Mouse (Mus musculus): ENCODE data around the gene Laptm4a.

Gene Laptm4a
- long read RNA-seq, experiment 1, transcript Laptm4a-201 (7 exons, 1,773 nt), result major isoform, 43 of 45 reads
- long read RNA-seq, experiment 1, partial matches to known transcripts, result 1 of 45 reads
- long read RNA-seq, experiment 1, other reads (novel, unspliced or antisense), result 1 of 45 reads
- long read RNA-seq, experiment 2, transcript Laptm4a-201 (7 exons, 1,773 nt), result major isoform, 60 of 62 reads
- long read RNA-seq, experiment 2, partial matches to known transcripts, result 2 of 62 reads
- long read RNA-seq, experiment 2, other reads (novel, unspliced or antisense), result 0 of 62 reads

GRCm38 (mm10) chr12:8921394-8922368 is at the start of gene Laptm4a:
Gene Laptm4a (plus strand): TSS chr12:8921664.
- intact Hi-C loops (cut with DNase I), result no loop called here

DNA sequence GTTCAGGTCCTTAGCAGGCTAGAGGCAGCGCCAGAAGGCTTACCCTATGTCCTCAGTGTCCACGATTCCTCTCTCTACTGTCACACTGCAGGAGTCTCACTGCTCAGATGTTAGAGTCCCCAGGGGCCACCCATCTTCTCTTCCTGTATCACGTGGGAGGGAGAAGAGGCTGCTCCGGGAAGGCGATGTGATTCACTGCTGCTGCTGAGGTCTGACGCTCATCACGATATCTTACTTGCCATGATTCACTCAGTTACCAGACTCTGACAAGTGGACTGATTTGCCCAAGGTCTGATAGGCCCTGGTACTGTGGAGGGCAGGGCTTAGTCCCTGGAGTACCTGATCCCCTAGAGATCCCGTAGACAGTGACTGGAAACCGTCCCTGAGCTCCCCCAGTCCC is 45.9 kb upstream of the Laptm4a start:
- intact Hi-C loops (cut with DNase I), result no loop called here

DNA sequence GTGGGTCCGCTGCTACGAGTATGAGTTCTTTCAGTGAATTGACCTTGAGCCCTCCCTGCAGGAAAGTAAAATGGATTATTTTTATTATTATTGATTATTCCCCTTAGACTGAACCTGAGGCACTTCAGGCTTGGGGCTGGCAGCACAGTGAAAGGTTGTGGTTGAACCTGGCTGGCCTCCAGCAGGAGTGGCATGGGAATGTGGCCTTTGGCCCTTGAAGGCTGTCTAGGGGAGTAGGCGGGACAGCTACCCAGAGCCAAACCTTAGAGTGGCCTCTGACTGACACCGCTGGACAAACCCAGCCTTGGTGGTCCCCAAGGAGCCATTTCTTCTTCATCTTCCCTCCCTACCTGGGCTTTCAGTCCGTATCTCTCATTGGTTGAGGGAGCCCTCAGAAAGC is 44.6 kb upstream of the Laptm4a start:
- intact Hi-C loops (cut with DNase I), result no loop called here

- intact Hi-C loops (cut with DNase I), result no loop called here
These were observed 44.1 kb upstream of the Laptm4a start for GRCm38 (mm10) chr12:8877413-8877812.

- intact Hi-C loops (cut with DNase I), result no loop called here
These were observed 42.7 kb upstream of the Laptm4a start for GRCm38 (mm10) chr12:8878752-8879151.

DNA sequence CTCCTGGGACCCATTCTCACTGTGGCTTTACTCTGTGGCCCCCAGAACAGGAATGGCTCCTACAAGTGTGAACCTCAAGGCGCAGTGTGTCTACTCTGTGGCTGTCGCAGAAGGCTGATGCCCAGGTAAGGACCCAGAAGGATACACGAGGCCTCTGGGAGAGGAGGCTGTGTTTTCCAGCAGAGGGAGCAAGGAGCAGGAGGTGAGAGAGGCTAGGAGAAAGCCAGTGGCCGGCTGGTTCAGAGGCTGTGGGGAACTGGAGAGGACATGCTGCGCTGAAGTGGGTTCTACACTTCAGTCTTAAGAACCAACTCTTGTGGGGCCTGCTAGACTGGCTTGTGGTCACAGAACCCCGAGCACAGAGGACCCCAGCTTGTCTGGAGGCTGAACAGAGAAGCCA is 42.1 kb upstream of the Laptm4a start:
- intact Hi-C loops (cut with DNase I), result no loop called here

DNA sequence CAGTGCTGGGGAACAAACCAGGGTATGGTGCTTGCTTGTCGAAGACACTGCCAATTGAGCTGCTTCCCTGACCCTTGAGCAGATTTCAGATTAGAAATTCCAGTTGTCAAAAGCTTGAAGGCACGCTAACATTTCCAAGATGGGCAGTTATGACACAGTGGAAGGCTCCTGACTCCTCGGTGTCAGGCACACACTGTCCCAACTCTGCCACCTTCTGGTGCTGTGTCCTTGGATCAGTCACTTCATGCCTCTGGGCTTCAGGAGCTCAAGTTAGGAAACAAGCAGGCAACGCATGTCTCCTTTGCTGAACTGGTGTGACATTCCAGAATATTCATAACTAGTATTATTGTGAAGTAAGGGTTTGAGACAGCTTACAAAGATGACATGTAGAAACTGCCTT is 39.7 kb upstream of the Laptm4a start:
- intact Hi-C loops (cut with DNase I), result loop anchor here (5.0 to 10.0 kb wide), 2 partner anchors 109 to 187 kb away; partner anchors contain the start of gene Sdc1

DNA sequence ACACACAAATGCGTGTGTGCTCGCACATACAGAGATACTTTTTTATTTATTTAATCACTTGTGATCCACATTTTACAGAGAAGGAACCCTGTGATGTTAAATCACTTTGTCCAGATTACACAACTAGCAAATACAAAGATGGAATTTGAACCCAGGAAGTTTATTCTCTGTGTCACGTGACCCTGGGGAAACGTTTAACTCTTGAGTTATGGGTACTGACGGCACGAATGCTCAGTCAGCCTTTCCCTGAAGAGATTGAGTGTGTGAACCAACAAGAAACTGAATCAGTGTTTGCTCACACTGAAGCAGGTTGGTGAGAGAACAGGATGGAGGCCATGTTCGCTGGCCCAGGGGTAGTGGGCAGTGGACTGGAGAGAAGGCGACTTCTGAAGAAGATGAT is 39.1 kb upstream of the Laptm4a start:
- intact Hi-C loops (cut with DNase I), result loop anchor here (5.0 to 10.0 kb wide), 2 partner anchors 110 to 188 kb away; partner anchors contain the start of gene Sdc1

DNA sequence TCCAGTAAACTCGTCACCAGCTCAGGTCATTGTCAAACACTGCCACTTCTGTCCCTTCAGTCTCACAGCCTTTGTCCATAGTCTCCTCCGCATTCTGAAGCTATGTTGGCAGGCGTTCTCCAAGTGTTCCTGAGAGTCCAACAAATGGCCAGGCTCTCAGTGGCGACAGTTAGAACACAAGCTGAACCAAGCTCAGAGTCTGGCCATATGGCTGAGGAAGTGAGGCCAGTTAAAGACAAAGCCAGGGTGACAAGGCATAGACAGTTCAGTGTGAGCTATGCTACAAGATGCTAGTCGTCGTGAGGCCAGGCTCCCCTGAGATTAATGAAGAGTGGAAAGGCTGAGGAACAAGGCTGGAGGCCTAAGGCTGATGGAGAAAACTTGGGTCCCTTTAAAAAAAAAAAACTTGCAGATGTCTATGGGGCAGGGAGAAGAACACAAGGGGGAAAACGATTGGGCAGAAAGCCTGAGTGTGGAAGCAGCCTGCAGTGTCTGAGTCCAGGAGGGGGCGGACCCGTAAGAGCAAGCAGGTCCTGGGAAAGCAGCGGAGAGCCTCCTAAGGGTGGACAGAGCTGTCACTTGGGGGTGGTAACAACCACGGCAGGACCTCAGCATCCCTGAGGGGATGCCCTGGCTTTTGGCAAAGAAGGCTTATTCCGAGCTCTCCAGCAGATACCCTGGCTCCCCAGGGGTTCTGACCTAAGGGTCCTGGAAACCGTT is 36.9 kb upstream of the Laptm4a start:
- intact Hi-C loops (cut with DNase I), result loop anchor here (5.0 to 10.0 kb wide), 3 partner anchors 63 to 190 kb away; partner anchors contain the start of genes Matn3 and Sdc1

DNA sequence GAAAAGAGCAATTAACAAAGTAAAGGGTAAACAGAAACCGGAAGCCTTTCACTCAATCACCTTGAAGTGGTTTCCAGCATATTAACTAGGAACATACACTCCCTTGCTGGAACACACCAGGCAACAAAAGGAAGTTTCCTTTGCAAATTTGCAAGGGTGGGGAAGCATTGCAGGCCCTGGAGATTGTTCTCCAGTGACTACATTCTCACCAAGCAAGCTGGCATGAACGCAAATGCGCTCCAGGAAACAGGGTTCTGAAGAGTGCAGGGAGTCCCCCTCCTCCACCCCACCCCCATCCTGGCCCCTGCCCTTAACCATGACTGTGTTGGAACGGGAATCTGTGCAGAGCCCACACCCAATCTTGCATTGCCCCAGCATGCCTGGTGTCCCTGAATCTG is 36.3 kb upstream of the Laptm4a start:
- intact Hi-C loops (cut with DNase I), result loop anchor here (5.0 to 10.0 kb wide), 2 partner anchors 62 to 190 kb away; partner anchors contain the start of gene Matn3

DNA sequence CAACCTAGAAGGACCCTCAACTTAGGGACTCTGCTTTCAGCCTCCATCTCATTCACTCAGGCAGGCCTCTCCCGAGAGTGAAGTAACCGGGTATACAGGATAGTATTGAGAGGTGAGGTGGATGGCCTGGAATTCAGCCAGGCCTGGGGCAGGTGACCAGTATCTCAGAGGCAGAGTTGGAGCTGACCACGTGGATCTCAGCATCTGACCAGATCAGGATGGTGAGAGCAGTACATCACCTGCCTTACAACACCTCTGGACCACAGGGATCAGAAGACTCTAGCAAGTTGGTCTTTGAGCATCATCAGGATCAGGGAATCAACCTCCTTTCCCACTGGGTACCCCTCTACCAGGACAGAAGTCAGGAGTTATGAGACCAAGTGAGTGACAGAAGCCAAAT is 35.5 kb upstream of the Laptm4a start:
- intact Hi-C loops (cut with DNase I), result loop anchor here (5.0 to 10.0 kb wide), 2 partner anchors 61 to 191 kb away; partner anchors contain the start of gene Matn3

DNA sequence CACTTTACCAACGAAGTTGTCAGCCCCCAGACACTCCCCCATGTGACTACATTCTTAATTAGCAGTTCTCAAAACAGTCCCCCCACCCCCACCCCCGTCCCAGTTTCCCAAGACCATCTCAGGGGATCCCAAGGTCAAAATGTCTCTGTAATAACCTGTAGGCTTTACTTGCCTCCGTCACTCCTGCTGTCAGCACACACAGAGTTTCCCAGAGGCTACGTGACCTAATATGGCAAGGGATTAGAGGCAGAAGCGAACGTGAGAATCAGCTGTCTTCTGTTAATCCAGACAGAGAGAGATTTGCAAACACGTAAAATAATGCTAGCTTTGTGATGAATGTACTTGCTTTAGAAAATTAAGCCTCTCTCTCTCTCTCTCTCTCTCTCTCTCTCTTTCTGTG is 33.0 kb upstream of the Laptm4a start:
- intact Hi-C loops (cut with DNase I), result loop anchor here (5.0 to 10.0 kb wide), 2 partner anchors 59 to 194 kb away; partner anchors contain the start of gene Matn3

GRCm38 (mm10) chr12:8889117-8889665 is 32.3 kb upstream of the Laptm4a start:
- intact Hi-C loops (cut with DNase I), result loop anchor here (1.0 to 10.0 kb wide), 3 partner anchors 58 to 194 kb away; partner anchors contain the start of gene Matn3

DNA sequence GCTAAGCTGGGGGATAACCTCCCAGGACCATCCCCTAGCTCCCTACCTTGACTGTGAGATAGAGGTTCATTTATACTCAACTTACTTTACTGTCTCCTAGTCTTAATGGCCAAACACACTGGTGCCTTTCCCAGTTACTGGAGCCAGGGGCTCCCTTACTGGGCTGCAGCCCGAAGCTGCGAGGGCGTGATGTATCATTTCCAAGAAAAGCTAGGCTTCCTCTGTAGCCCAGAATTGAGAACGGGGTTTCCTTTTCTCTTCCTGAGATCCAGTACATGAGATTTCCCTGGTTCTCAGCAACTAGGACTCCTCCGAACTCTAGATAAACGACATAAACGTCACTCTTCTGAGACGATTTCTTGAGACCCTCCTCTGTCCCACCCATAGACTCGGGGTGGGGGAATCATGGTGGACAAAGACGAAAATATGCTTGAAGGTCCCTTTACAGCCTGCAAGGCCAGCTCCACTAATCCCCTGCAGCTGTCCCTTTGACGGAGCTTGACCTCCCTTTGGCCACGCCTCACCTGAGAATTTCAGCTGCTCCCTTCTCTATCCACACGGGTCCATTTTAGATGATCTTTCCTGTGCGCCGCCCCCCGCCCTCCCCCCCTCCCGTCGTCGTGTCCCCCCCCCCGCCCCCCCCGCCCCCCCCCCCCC is 28.5 kb upstream of the Laptm4a start:
- intact Hi-C loops (cut with DNase I), result loop anchor here (5.0 kb wide), 1 partner anchor 44 kb away; no protein-coding TSS in a partner anchor

DNA sequence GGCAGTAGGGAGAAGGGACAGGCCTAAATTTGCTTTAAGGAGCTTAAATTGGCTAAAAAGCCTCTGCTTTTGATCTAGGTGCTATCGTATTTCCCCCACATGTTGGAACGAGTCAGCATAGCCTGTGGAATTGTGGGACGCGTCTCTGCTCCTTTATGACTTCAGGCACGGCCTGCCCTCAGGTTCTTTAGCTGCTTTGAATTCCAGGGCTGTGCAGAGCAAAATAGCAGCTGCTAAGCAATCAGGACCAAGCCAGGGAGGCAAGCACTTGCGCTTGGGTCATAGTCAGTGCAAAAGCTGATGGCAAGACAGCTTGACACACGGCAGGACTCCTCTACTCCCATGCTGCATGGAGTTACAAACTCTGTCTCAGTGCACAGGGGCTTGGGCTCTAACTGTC is 24.3 kb upstream of the Laptm4a start:
- intact Hi-C loops (cut with DNase I), result no loop called here

GRCm38 (mm10) chr12:8898879-8899785 is 22.3 kb upstream of the Laptm4a start:
- intact Hi-C loops (cut with DNase I), result no loop called here

DNA sequence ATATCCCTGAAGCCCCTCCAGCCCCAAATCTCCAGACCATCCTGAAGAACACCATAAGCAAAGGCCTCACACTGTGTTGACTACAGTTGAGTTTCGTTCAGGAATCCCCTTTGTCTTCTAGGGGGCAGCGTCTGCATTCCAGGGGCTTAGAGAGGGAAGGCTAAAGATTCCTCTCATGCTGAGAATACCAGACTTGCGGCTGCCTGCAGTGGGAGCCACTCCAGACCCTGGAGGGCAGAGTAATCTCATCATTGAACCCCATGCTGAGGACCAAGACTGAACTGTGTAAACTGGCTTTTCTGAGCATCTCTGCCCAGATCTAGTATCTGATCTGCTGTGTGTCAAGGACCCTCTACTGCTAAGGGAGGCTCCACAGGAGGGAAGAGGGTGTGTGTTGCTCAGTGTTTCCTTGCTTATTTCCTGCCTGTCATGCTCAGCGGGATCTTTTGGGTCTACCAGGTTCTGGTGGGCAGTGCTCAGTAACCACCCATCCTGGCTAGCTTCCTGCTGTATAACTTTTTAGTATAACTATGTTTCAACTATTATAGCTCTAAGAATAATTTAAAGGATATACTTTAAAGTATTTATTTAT is 21.3 kb upstream of the Laptm4a start:
- intact Hi-C loops (cut with DNase I), result no loop called here

DNA sequence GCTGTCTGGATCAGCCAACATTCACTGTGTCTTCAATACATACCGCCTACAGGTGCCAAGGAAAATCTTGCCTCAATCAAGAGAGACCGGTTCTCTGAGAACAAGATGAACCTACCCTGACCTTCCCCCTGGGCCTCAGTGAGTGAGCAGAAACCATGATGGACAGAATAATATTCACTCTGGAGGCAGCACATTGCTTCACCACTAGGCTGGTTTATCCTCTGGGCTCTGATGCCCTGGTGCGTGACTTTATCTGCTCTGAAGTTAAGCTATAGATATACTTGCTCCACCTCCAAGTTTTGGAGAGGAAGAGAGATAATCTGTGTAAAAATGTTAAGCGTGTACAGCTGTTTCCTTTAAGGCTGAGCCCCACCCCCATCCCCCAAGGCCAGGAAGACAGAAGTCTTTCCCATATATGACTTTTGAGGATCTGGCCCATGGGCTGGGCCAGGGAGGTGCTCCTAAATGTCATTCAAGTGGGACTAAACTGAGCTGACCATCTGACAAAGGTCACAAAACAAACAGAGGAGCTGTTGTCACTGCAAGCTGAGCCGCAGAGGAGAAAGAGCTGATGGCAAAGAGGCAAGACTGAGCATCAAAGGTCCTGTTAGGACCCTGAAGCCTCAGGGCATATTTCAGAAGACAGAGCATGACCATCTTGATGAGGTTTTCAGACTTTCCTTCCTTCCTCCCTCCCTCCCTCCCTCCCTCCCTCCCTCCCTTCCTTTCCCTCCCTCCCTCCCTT is 20.4 kb upstream of the Laptm4a start:
- intact Hi-C loops (cut with DNase I), result no loop called here
